Mouse (Mus musculus): ENCODE measurements at regions not wholly inside any gene's neighbourhood (a gene's known extent, or its start where the extent isn't known, plus 50 kb on each side); places are given as distances from the start of the nearest gene placed in this dataset.

DNA sequence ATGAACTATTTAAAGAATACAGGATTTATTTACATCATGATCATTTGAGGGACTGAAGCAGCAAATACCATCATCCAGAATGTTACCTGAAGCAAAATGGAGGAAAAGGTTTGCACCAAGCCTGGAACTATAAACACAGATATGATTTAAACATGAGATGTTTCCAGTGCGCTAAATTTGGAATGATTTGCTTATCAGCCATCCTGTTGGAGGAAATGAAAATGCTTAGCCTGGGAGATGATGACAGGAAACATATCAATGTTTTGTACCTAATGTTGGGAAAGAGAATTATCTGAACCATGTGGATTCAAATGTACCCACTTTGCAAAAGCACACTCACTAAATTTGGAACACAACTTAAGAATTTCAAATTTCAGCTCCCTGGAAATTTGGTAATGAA lies 149.3 kb downstream of the Adgra3 start:
- no peak for DNase-seq (ENCODE audit: low spot score in 2 of 2)

DNA sequence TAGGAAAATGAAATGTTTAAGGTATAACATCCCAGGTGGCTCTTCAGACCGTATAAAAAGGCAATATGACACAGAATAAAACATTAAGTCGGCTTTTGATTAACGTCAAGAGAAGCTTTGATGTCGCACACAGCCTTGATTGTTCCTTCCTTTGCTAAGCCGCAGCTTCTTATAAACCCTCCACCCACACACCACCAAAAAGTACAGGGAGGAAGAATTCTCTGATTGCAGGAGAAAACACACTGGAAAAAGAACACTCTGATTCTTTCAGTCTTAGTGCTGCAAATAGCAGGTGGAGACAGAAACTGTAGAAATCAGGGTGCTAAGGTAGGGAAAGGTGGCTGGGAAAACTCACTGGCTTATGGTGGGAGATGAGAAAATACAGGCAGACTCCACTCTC lies 162.7 kb downstream of the Adgra3 start:
- DNase-seq (ENCODE audit: low spot score in 2 of 2) = peak; percentile 4 to 8

GRCm38 (mm10) chr5:49880383-49880782 lies 178.4 kb downstream of the Adgra3 start:
- DNase-seq (ENCODE audit: low spot score in 2 of 2) = no peak

DNA sequence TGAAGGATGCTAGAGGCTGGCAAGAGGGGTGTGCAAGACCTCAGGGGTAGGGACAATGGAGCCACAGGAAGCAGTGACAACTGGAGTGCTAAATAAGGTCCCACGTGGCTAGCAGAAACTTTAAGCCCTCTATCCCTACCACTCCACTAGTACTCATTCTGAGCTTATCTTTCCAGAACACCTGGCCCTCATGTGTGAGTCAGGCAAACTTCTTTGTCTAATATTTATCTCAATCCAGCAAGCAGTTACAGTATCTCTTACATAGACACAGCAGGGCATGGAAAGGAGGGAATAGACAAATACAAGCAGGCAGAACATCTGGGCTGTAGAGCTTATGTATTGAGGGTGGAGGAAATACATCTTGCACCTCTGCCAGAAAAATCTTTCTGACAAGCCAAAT lies 182.6 kb downstream of the Adgra3 start:
- no peak for DNase-seq (ENCODE audit: low spot score in 2 of 2)

GRCm38 (mm10) chr5:49857202-49857601 lies 201.6 kb downstream of the Adgra3 start:
- DNase-seq (ENCODE audit: low spot score in 2 of 2) = peak in 1 of 2 experiments; percentile 11

DNA sequence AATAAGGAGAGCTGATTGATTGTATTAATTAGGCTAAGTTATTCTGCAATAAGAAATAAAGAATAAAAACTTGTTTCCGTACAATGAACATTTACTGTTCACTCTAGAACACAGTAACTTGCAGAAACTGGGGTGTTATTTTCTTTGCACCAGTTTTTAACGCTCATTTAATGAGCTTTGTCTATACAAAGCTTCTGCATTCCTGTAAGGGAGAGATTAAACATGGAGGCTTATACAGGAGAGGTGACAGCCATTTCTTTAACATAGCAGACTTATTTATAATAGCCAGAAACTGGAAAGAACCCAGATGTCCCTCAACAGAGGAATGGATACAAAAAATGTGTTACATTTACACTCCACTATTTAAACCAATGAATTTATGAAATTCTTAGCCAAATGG lies 202.8 kb downstream of the Adgra3 start:
- DNase-seq (ENCODE audit: low spot score in 2 of 2) = no peak

- DNase-seq (ENCODE audit: low spot score in 2 of 2) = no peak
Observed at GRCm38 (mm10) chr5:49848680-49849079, 210.1 kb downstream of the Adgra3 start.

- DNase-seq (ENCODE audit: low spot score in 2 of 2) = no peak
Observed at GRCm38 (mm10) chr5:49848174-49848573, 210.6 kb downstream of the Adgra3 start.

DNA sequence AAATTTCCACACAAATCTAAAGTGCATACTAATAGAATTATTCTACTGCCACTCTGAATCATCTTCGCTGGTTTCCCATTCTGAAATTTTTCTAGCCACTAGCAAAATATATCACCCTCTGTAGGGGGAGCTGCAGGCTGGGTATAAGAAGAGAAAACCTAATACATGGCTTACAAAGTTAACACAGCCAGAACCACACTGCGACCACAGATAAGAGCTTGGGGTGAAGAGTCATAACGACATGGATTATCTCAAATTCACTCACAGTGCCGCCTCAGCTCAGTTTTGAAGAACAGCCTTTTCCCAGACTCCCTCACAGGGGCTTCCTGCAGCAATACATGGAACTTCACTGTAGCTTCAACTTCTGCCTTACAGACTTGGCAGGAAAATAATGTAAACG lies 240.0 kb downstream of the Adgra3 start:
- DNase-seq (ENCODE audit: low spot score in 2 of 2) = no peak

DNA sequence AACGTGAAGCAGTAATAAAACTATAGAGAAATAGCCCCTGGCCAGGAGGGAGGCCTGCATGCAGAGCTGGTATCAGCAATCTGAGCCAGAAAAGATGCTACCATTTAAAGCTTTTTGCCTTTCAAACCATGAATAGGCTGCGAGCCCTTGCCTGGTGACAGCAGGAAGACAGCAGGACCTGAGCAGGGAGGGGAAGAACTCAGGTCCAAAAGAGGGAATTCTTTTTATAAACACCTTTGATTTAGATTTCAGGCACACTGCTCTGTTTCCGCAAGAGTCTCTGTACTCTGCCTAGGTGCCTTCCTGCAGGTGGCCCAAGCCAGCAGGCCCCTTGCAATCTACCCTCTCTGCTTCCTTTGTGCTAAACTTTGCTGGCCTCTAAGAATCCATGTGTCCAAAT lies 242.1 kb downstream of the Adgra3 start:
- DNase-seq (ENCODE audit: low spot score in 2 of 2) = no peak

GRCm38 (mm10) chr5:49813335-49813734 lies 245.5 kb downstream of the Adgra3 start:
- no peak for DNase-seq (ENCODE audit: low spot score in 2 of 2)

- no peak for DNase-seq (ENCODE audit: low spot score in 2 of 2)
Observed at GRCm38 (mm10) chr5:49788494-49789160, 263.9 kb upstream of the Kcnip4 start.

- DNase-seq (ENCODE audit: low spot score in 2 of 2) = peak in 1 of 2 experiments; percentile 2
Observed at GRCm38 (mm10) chr5:49783728-49784127, 259.0 kb upstream of the Kcnip4 start.

DNA sequence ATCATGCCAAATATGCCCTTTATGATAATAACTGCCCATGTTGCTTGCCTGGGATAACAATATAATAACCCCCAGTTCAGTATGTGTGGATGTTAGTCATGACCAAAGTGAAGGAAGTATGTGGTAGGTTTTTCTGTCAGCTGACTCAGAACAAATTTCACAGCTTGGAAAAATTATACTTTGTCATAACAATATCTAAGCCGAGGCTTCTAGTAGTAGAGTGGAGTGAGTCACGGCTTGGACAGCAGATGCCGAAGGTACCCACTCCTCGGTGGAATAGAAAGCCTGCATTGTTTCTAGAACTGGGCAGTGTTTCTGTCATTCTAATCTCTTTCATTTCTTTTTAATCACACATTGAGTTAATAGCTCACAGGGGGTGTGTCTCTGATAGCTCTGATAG lies 236.3 kb upstream of the Kcnip4 start:
- DNase-seq (ENCODE audit: low spot score in 2 of 2) = peak in 1 of 2 experiments; percentile 3

- DNase-seq (ENCODE audit: low spot score in 2 of 2) = no peak
Observed at GRCm38 (mm10) chr5:49755531-49755930, 230.8 kb upstream of the Kcnip4 start.

DNA sequence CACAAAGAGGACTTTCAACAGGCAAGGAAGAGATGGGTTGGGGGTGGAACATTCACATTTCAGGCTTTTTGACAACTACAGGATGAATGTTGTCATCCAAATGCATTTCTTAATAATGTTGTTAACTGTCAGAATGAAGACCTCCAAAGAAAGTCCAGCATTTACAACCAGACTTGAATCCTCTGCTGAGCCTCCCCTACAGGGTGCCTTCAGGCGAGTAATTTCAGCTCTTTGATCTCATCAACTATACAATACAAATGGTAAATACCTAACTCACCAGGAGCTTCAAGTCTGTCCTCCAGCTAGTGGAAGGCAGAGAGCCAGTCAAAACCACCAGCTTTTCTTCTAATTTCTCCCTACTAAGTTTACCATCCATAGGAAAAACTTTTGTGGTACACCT lies 187.9 kb upstream of the Kcnip4 start:
- DNase-seq (ENCODE audit: low spot score in 2 of 2) = no peak

DNA sequence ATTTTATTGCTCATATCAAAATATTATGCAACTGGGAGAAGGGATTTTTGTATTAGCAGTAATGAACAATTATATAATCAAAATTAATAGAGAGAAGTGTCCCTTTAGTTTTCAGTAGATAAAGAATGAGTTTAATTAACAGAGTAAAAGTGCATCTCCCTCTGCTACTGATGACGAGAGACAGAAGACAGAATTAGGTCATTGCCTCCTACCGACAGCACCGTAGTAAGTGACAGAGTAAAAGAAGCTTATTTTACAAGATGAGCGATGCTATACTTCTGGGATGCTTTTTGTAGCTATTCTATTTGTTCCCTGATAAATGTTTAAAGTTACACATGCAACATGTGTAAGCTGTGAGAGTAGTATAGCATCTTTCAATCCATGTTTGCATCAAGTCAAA lies 157.4 kb upstream of the Kcnip4 start:
- DNase-seq (ENCODE audit: low spot score in 2 of 2) = no peak

DNA sequence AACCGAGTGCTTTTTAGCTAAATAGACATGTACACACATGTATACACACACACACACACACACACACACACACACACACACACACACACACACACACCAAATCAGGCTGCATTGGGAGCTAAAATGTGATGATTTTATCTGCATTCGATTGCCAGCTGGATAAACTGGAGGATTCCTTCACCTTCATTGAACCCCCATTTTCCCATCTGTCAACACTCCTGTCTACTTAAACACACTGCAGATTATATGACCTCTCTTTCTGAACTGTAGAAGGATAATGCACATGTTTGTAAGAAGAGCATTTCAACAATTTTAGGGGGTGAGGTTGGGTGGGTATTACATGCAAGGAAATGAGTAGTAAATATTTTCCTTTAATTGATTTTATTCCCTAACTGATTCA lies 156.8 kb upstream of the Kcnip4 start:
- no peak for DNase-seq (ENCODE audit: low spot score in 2 of 2)

DNA sequence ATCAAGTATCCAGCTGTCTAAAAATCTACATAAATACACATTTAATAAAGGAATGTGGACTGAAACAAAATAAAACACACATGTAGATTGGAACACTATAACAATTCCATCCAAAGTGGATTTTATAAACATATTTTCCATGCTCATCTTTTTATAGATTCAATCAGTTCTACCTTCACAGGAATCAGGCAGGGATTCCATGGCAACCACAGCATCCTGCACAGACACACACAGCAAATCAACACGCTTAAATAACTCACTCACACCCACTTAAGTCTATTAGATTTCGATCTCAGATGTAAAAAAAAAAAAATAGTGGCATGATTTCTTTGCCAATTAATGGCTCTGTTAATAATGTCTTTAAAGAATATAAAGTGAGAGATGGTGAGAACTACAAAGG lies 151.2 kb upstream of the Kcnip4 start:
- no peak for DNase-seq (ENCODE audit: low spot score in 2 of 2)

- DNase-seq (ENCODE audit: low spot score in 2 of 2) = no peak
Observed at GRCm38 (mm10) chr5:49665196-49665595, 140.5 kb upstream of the Kcnip4 start.

DNA sequence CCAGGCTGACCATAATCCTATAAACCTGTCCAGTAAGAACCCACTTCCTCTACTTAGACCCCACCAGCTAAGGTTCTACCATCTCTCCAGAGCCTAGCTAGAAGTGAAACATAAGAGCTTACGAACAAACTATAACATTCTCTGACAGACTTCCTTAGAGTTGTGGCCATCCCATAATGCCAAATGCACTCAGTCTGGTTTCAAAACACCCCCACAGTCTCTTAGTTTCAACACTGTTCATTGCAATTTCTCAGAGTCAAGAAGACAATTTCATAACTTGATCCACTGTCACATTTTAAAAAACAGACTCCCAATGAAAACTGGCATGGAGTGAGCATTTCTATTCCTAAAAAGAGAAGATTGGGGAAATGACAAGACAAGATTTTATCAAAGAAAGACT lies 139.2 kb upstream of the Kcnip4 start:
- no peak for DNase-seq (ENCODE audit: low spot score in 2 of 2)

GRCm38 (mm10) chr5:49662096-49662495 lies 137.4 kb upstream of the Kcnip4 start:
- no peak for DNase-seq (ENCODE audit: low spot score in 2 of 2)

DNA sequence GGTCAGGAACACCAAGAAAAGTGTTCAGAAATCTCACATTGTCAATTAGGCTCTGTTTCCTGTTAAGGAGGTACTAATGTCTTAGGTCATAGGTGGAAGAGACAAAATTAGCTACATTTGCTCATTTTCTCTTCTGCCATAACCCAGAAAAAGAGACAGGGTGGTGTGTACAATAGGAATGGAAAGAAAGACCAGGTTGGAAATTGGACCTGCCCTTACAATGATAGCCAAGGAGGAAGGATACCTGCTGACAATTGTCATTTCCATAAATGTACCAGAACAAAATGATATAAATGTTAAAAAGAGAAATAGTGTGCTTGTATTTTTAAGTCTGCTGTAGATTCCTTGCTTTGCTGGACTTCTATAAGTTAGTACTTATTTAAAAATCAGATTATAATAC lies 135.9 kb upstream of the Kcnip4 start:
- DNase-seq (ENCODE audit: low spot score in 2 of 2) = no peak

DNA sequence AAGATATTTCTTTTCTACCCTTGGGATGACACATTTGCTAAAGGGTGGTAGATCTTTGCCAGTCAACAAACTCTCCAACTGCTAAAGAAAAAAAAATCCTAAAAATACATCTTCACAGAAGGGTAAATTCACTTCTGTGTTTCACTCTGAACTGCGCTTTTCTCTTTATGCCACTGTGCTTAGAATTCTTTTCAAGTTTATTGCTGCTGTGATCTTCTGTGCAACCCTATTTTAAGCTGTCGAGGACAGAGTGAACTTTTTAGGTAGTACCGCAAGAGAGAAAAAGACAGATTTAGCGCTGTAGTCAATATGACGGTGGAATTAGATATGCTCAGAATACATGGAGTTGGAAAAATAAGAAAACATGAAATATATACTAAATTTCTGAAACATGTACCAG lies 126.2 kb upstream of the Kcnip4 start:
- peak in 1 of 2 experiments; percentile 20 for DNase-seq (ENCODE audit: low spot score in 2 of 2)
